Mouse (Mus musculus) hindbrain, embryonic 16.5 days (tissue): ENCODE measurements around the gene Crb2. TPM values are rescaled to one million over a fixed set of nuclear protein-coding genes. Genes with fewer than 3 reads are reported as not detected.
A peak's percentile ranks its signal among the peaks of the same experiment; 100 is the strongest.

Experiments
- ATAC-seq: fragments of 200-750 bp; cut with Nextera tagmentation; 2 replicates; pipeline ENCODE4 v1.8.0; 2017; ENCODE audit warnings: moderate TSS enrichment, moderate library complexity
- H3K27ac ChIP-seq: fragments of 300-500 bp; sonication (generic); 2 replicates; pipeline ENCODE4 v1.5.1; 2014; ENCODE audit warnings: low read depth, mild to moderate bottlenecking, control low read depth, low read length, moderate library complexity
- H3K27me3 ChIP-seq: fragments of 300-500 bp; sonication (generic); replicated peaks from 2 replicates; pipeline ENCODE4 v1.6.1; 2014; ENCODE audit warnings: low read length; ENCODE audit not compliant: control insufficient read depth, insufficient read depth
- H3K36me3 ChIP-seq: fragments of 300-500 bp; sonication (generic); 2 replicates; pipeline ENCODE4 v1.6.1; 2014; ENCODE audit warnings: mild to moderate bottlenecking, low read length, moderate library complexity, mixed read lengths; ENCODE audit not compliant: control insufficient read depth, insufficient read depth
- H3K4me1 ChIP-seq: fragments of 300-500 bp; sonication (generic); 2 replicates; pipeline ENCODE4 v1.6.1; 2014; ENCODE audit warnings: low read depth, low read length; ENCODE audit not compliant: control insufficient read depth, insufficient read depth
- H3K4me2 ChIP-seq: fragments of 300-500 bp; sonication (generic); 2 replicates; pipeline ENCODE4 v1.6.1; 2014; ENCODE audit warnings: mild to moderate bottlenecking, low read length, control low read depth, moderate library complexity
- H3K4me3 ChIP-seq: fragments of 300-500 bp; sonication (generic); 2 replicates; pipeline ENCODE4 v1.5.1; 2014; ENCODE audit warnings: mild to moderate bottlenecking, low read length, control low read depth, moderate library complexity
- H3K9ac ChIP-seq: fragments of 300-500 bp; sonication (generic); 2 replicates; pipeline ENCODE4 v1.6.1; 2014; ENCODE audit warnings: low read depth, mild to moderate bottlenecking, control low read depth, low read length, moderate library complexity
- H3K9me3 ChIP-seq: fragments of 300-500 bp; sonication (generic); 2 replicates; pipeline ENCODE4 v1.6.1; 2014; ENCODE audit warnings: mild to moderate bottlenecking, low read length, moderate library complexity; ENCODE audit not compliant: control insufficient read depth
- WGBS: fragments of 180-500 bp; shearing (Covaris S2); extraction: QIAGEN DNeasy Blood & Tissue Kit; methylation state at CpG from one replicate; pipeline ENCODE4 v1.1.7; 2014; 5-methylcytosine and 5-hydroxymethylcytosine counted together
- polyA plus RNA-seq: library from polyadenylated mRNA; unstranded; fragments of >200 nt; fragmentation: Nextera tagmentation; extraction: Ambion mirVana; gene quantifications from 2 replicates; pipeline ENCODE4 v1.2.1, GENCODE M21; 2015

The Crb2 gene
- polyA plus RNA-seq: 3.7 and 4.5 TPM in 2 replicates

GRCm38 (mm10) chr2:37776016-37776415 lies at the start of gene Crb2:
Crb2 (plus strand) TSS chr2:37776249.
- no peak for ATAC-seq
- Histone ChIP-seq H3K4me2 (peak within 1 kb of the TSS; percentile 50), H3K4me1 (peaks cover 33% of the 10 kb centered on the region), H3K4me3 (peak within 1 kb of the TSS; percentile 31), H3K27me3 (no peaks in the 10 kb centered on the region), H3K9me3 (no peaks in the 10 kb centered on the region), H3K9ac (peak within 1 kb of the TSS; percentile 36), H3K27ac (peak within 1 kb of the TSS; percentile 62; the same call in 1 of the 2 replicates), H3K36me3 (no peaks in the 10 kb centered on the region)
- WGBS: 7% methylated on average over 13 of the region's 18 CpGs

- Histone ChIP-seq H3K4me3 (no peak overlapping the region), H3K9ac (no peak overlapping the region), H3K36me3 (no peaks in the 10 kb centered on the region), H3K9me3 (no peaks in the 10 kb centered on the region), H3K27ac (no peak overlapping the region), H3K27me3 (no peaks in the 10 kb centered on the region), H3K4me1 (peaks cover 7% of the 10 kb centered on the region), H3K4me2 (no peak overlapping the region)
- ATAC-seq: no peak
- WGBS: 85% methylated on average over 5 of the region's 5 CpGs
These were observed 44.7 kb upstream of the Crb2 start for GRCm38 (mm10) chr2:37731241-37731801.

- H3K27ac ChIP-seq: no peak overlapping the region
These were observed 40.9 kb upstream of the Crb2 start for GRCm38 (mm10) chr2:37734979-37735806.

DNA sequence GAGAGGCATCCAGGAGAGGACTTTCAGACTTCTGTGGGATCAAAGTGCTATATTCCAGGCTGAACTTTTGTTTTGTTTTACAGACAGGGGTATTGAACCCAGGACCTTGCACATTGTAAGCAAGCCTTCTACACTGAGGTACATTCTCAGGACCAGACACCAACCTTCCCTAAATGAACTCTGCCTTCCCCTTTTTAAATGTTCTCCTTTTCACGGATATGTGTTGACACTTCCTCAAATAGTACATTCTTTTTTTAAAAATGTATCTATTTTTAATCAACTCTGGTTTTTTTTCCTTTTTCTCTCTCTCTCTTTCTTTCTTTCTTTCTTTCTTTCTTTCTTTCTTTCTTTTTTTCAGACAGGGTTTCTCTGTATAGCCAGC lies 40.3 kb upstream of the Crb2 start:
- Histone ChIP-seq H3K27me3 (no peaks in the 10 kb centered on the region), H3K27ac (no peak overlapping the region), H3K4me1 (peaks cover 7% of the 10 kb centered on the region), H3K4me3 (no peak overlapping the region), H3K9me3 (no peaks in the 10 kb centered on the region), H3K36me3 (no peaks in the 10 kb centered on the region), H3K9ac (no peak overlapping the region), H3K4me2 (peak overlapping the region; percentile 38)
- no peak for ATAC-seq
- 71% methylated on average over 1 of the region's 1 CpGs for WGBS

More at GRCm38 (mm10) chr2:37734979-37735806, 40.9 kb upstream of the Crb2 start:
- Histone ChIP-seq H3K36me3 (no peaks in the 10 kb centered on the region), H3K4me1 (peaks cover 7% of the 10 kb centered on the region), H3K9me3 (no peaks in the 10 kb centered on the region), H3K9ac (0 out of 2 replicates have a peak overlapping the region, but pooled peaks have one; percentile 8), H3K27me3 (no peaks in the 10 kb centered on the region), H3K4me2 (peak overlapping the region; percentile 38), H3K4me3 (peak overlapping the region; percentile 13; the same call in 1 of the 2 replicates)
- ATAC-seq: no peak; the same call in 1 of the 2 replicates
- WGBS: 10% methylated on average over 17 of the region's 17 CpGs

DNA sequence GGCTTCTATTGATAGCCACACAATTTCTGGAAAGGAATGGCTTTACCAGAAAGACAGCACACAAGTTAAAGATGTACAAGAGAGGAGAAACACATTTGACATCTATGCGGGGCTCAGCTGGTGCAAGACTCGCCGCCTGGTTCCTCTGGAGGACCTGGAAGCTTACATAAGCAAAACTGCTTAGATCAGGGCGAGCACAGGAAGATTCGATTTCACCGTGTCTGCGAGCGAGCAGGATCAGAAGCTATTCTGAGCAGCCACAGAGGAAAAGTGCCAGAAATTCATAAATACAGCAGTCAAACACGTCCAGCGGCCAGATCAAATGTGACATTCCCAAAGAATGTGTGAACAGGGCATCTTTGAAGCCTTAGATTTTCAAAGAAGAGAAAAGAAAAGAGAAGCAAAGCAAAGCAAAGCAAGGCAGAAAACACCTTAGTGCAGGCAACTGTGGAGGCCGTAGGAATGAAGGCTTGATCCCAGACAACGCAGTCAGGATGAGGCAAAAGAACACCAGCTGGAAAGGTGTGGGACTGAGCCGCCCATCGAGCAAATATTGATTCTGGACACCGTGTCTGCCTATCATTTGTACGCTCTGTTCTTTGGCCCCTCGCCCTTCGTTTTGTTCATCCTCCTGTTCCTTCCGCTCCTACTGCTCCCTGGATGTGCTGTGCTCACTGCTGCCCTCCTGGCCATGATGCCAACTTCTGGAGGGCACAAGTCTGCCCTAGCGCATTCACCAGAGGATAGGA lies 34.1 kb upstream of the Crb2 start:
- H3K27ac ChIP-seq: peak overlapping the region; percentile 44; the same call in 1 of the 2 replicates
- 64% methylated on average over 20 of the region's 20 CpGs for WGBS

DNA sequence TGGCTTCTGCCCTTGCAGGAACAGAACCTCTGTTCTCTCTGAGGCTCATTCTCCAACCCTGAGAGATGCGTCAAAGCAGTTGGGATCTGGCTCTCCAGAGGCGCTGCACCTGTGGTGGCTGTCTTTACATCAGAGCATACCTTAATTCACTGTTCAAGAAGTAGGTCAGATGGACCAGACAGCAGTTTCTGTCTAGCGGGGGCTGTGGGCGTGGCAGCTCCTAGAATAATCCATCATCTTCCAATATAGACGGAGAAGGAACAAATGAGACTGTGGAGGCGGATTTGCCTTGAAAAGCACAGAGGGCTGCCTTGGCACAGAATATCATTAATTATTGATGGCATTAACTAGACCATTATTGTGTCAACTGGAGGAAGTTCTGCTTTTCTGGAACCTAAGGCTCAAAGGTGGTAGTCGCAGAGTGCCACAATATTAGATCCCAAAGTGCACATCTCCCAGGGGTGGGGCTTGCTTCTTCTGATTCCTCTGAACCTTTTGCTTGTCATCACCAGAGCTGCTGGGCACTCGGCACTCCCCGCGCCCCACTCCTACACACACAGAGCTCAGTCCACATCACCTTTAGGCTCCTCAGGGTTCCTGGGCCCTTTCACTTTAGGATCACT lies 31.2 kb upstream of the Crb2 start:
- no peaks in the 10 kb centered on the region for H3K9me3 ChIP-seq
- H3K27ac ChIP-seq: no peak overlapping the region
- WGBS: 81% methylated on average over 10 of the region's 10 CpGs

More for the DNA sequence above, 34.1 kb upstream of the Crb2 start:
- Histone ChIP-seq H3K4me3 (no peak overlapping the region), H3K4me1 (peaks cover 2% of the 10 kb centered on the region; the same call in 1 of the 2 replicates), H3K36me3 (no peaks in the 10 kb centered on the region), H3K27me3 (no peaks in the 10 kb centered on the region), H3K9me3 (no peaks in the 10 kb centered on the region), H3K4me2 (no peak overlapping the region), H3K9ac (no peak overlapping the region)
- ATAC-seq: no peak

DNA sequence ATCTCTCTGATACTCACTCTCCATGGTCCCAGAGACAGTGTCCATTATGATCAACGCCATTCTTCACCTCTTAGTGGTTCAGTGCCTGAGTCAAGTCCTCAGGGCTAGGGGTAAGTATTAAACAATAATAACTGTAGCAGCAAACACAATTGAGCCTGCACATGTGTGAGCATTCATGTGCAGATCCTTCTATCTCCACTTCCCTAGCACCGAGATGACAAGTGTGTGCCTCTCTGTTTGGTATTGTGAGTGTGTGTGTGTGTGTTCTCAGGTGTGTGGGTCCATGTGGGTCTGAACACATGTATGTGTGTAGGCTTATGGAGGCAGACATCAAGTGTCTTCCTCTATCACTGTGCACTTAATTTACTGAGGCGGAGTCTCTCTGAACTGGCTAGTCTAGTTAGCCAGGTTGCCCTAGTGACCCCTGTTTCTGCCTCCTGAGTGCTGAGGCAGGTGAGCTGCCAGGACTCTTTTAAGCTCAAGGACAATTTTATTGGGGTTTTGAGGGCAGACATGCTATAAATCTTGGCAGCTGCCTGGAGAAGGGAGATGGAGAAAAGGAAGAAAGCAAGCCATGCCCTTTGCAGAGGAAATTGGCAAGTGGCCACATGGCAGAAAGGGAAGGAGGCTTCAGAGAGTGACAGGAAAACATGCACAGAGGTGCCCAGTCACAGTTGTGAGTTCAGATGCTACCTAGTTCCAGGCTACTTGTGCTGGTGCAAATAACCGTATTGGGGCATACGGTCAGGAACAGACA lies 29.6 kb upstream of the Crb2 start:
- no peak overlapping the region for H3K4me3 ChIP-seq
- WGBS: 89% methylated on average over 5 of the region's 5 CpGs

More for the DNA sequence above, 31.2 kb upstream of the Crb2 start:
- H3K4me2 ChIP-seq: no peak overlapping the region
- no peak overlapping the region for H3K4me3 ChIP-seq
- no peak overlapping the region for H3K9ac ChIP-seq
- no peaks in the 10 kb centered on the region for H3K27me3 ChIP-seq
- no peak for ATAC-seq
- H3K36me3 ChIP-seq: no peaks in the 10 kb centered on the region
- H3K4me1 ChIP-seq: peaks cover 7% of the 10 kb centered on the region; the same call in 1 of the 2 replicates

DNA sequence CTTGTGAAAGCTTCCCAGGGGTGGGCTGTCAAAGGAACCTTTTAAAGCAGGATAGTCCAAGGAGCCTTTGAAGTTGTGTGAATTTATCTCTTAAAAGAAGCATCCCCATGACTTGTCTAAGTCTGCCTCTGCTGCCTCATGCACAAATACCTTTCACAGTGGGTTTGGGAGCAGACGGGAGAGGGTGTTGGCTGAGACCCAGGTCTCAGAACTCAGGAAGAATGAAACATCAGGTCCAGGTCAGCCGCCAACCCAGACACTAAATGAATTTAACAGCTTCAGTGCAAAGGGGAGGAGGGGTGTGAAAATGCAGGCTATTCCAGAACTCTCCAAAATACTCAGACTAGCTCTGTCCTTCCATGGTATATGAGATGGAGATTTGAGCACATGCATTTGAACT lies 28.1 kb upstream of the Crb2 start:
- H3K36me3 ChIP-seq: no peaks in the 10 kb centered on the region
- H3K27me3 ChIP-seq: no peaks in the 10 kb centered on the region
- no peak overlapping the region for H3K4me3 ChIP-seq
- no peak for ATAC-seq
- no peak overlapping the region for H3K27ac ChIP-seq
- H3K9ac ChIP-seq: no peak overlapping the region
- peaks cover 5% of the 10 kb centered on the region; the same call in 1 of the 2 replicates for H3K4me1 ChIP-seq
- H3K9me3 ChIP-seq: no peaks in the 10 kb centered on the region
- no peak overlapping the region for H3K4me2 ChIP-seq
- WGBS: 37% methylated on average over 2 of the region's 2 CpGs

More for the DNA sequence above, 29.6 kb upstream of the Crb2 start:
- H3K27ac ChIP-seq: no peak overlapping the region
- H3K36me3 ChIP-seq: no peaks in the 10 kb centered on the region
- H3K27me3 ChIP-seq: no peaks in the 10 kb centered on the region
- peaks cover 7% of the 10 kb centered on the region; the same call in 1 of the 2 replicates for H3K4me1 ChIP-seq
- no peak for ATAC-seq
- no peaks in the 10 kb centered on the region for H3K9me3 ChIP-seq
- H3K9ac ChIP-seq: no peak overlapping the region
- H3K4me2 ChIP-seq: no peak overlapping the region
